Mouse (Mus musculus): ENCODE measurements around the gene Dkk2. TPM values are rescaled to one million over a fixed set of nuclear protein-coding genes. Genes with fewer than 3 reads are reported as not detected.

Dkk2 gene
- polyA plus RNA-seq, 1 experiment from 2014 or later: 1.8 TPM

DNA sequence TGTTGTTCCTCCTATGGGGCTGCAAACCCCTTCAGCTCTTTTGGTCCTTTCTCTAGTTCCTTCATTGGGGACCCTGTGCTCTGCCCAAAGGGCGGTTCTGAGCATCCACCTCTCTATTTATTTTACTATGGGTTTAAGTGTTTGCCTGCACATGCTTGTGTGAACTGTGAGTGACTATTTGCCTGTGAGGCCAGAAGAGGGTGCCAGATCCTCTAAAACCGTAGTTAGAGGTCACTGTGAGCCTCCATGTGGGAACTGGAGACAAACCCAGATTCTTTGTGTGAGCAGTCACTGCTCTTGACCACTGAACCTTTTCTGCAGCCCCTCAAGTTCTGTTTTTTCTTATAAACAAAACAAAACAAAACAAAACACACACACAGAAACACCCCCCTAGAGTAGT lies 14.1 kb upstream of the Dkk2 start:
- no peaks in the 10 kb centered on the region for H3K27me3 ChIP-seq (ENCODE audit: control insufficient read depth, insufficient read depth, low read length)
- H3K9ac ChIP-seq (ENCODE audit: low read length): no peak overlapping the region
- H3K4me2 ChIP-seq (ENCODE audit: low read depth, low read length): no peak overlapping the region
- 37% methylated on average over 2 of the region's 2 CpGs for whole genome bisulfite sequencing
- no peaks in the 10 kb centered on the region for H3K4me1 ChIP-seq (ENCODE audit: control insufficient read depth, insufficient read depth, low read length)
- H3K36me3 ChIP-seq (ENCODE audit: control insufficient read depth, insufficient read depth): no peaks in the 10 kb centered on the region
- H3K4me3 ChIP-seq (ENCODE audit: low read length): no peak overlapping the region
- ATAC-seq (replicated peaks; ENCODE audit: extremely low read depth, insufficient read depth, low FRiP score): no peak
- no peak overlapping the region for H3K27ac ChIP-seq (ENCODE audit: low read length)
- no peaks in the 10 kb centered on the region; the same call in 1 of the 2 replicates for H3K9me3 ChIP-seq (replicated peaks; ENCODE audit: control insufficient read depth, low read length)

DNA sequence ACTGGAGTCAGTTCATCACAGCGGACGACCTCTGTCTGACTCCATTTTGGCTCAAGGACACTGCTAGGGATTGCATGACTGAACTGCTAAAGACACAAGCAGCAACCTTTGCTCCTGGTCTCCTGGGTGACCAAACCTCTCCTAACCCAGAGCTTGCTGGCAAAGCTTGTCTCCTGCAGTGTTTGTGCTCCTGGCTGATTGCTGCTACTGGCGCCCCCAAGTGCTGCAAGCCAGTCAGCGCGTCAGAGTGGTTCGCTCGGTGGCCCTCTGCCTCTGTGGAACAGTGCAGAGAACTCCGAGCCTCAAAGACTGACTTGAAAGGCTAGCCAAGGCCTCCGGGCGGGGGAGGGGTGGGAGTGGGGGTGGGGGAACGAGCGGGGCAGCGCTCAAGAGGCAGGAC lies 1.1 kb upstream of the Dkk2 start:
- Histone ChIP-seq H3K36me3 (ENCODE audit: control insufficient read depth, insufficient read depth) (no peaks in the 10 kb centered on the region), H3K4me2 (ENCODE audit: low read depth, low read length) (peak overlapping the region; percentile 79), H3K4me3 (ENCODE audit: low read length) (peak overlapping the region; percentile 49), H3K9me3 (replicated peaks; ENCODE audit: control insufficient read depth, low read length) (no peaks in the 10 kb centered on the region), H3K27me3 (ENCODE audit: control insufficient read depth, insufficient read depth, low read length) (peaks cover 22% of the 10 kb centered on the region), H3K4me1 (ENCODE audit: control insufficient read depth, insufficient read depth, low read length) (peaks cover 14% of the 10 kb centered on the region), H3K27ac (ENCODE audit: low read length) (no peak overlapping the region), H3K9ac (ENCODE audit: low read length) (peak overlapping the region; percentile 42; the same call in 1 of the 2 replicates)
- WGBS: 7% methylated on average over 13 of the region's 13 CpGs
- peak; percentile 49; the same call in 1 of the 2 replicates for ATAC-seq (replicated peaks; ENCODE audit: extremely low read depth, insufficient read depth, low FRiP score)

DNA sequence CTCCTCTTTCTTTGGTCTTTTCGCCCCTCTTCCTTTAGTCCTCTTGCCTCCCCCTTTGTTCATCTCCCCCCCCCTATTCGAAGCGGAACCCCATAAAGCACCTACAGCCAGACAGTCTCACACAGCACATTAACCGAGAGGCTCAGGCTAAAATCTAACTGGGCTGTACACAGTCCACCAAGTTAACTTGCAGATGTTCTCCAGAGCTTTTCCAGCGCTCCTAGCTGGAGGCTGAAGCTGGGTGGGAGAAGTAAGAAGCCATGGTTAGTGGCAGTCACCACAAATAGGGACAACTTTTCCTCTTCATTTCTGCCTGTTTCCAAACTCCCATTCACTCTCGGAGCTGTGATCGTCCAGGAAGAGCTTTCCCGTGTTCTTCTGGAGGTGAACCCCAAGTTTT lies 412 bp upstream of the Dkk2 start:
- H3K4me1 ChIP-seq (ENCODE audit: control insufficient read depth, insufficient read depth, low read length): peaks cover 14% of the 10 kb centered on the region
- no peaks in the 10 kb centered on the region for H3K36me3 ChIP-seq (ENCODE audit: control insufficient read depth, insufficient read depth)
- peaks cover 22% of the 10 kb centered on the region for H3K27me3 ChIP-seq (ENCODE audit: control insufficient read depth, insufficient read depth, low read length)
- H3K9me3 ChIP-seq (replicated peaks; ENCODE audit: control insufficient read depth, low read length): no peaks in the 10 kb centered on the region
- no peak overlapping the region for H3K27ac ChIP-seq (ENCODE audit: low read length)
- 0 out of 2 replicates have a peak, but pooled peaks have one; percentile 19 for ATAC-seq (replicated peaks; ENCODE audit: extremely low read depth, insufficient read depth, low FRiP score)
- WGBS: 3% methylated on average over 8 of the region's 8 CpGs
- H3K9ac ChIP-seq (ENCODE audit: low read length): peak overlapping the region; percentile 42; the same call in 1 of the 2 replicates
- peak overlapping the region; percentile 79 for H3K4me2 ChIP-seq (ENCODE audit: low read depth, low read length)
- peak overlapping the region; percentile 49 for H3K4me3 ChIP-seq (ENCODE audit: low read length)

DNA sequence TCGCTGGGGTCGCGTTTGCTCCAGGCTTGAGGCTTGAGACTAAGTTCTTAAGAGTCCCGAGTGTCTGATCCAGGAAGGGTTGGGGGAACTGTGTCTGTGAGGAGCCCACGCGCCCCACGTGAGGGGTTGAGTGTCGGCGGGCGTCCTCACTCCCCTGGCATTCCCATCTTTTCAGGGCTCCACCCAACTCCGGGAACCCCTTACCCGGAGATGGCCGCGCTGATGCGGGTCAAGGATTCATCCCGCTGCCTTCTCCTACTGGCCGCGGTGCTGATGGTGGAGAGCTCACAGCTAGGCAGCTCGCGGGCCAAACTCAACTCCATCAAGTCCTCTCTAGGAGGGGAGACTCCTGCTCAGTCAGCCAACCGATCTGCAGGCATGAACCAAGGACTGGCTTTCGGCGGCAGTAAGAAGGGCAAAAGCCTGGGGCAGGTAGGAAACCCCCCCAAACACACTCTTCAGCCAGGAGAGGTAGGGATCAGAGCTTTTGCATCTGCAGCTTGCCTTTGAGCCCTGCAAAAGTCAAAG lies 795 bp downstream of the Dkk2 start:
- peak overlapping the region; percentile 49 for H3K4me3 ChIP-seq (ENCODE audit: low read length)
- H3K9me3 ChIP-seq (replicated peaks; ENCODE audit: control insufficient read depth, low read length): no peaks in the 10 kb centered on the region
- peaks cover 22% of the 10 kb centered on the region for H3K27me3 ChIP-seq (ENCODE audit: control insufficient read depth, insufficient read depth, low read length)
- no peak; the same call in 1 of the 2 replicates for ATAC-seq (replicated peaks; ENCODE audit: extremely low read depth, insufficient read depth, low FRiP score)
- H3K27ac ChIP-seq (ENCODE audit: low read length): no peak overlapping the region
- H3K4me2 ChIP-seq (ENCODE audit: low read depth, low read length): peak overlapping the region; percentile 79
- H3K4me1 ChIP-seq (ENCODE audit: control insufficient read depth, insufficient read depth, low read length): peaks cover 14% of the 10 kb centered on the region
- H3K9ac ChIP-seq (ENCODE audit: low read length): peak overlapping the region; percentile 18; the same call in 1 of the 2 replicates
- no peaks in the 10 kb centered on the region for H3K36me3 ChIP-seq (ENCODE audit: control insufficient read depth, insufficient read depth)
- WGBS: under 1% methylated on average over 23 of the region's 23 CpGs

DNA sequence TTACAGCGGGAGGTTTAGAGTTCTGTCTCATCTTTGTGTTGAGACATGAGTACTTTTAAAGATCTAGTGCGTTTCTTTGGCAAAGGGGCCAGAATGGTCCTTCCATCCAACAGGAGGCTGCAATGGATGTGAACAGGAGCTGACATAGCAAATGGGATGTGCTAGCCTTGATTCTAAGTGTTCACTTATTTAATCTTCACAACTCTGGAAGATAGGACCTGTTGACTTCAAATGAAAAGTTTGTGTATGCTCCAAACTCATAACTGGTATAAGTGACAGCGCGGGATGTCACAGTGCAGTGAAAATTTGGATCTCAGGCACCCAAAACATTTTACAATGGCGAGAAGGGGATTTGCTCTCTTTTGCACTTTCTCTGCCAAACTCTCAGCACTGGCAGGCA lies 1.4 kb downstream of the Dkk2 start:
- H3K9me3 ChIP-seq (replicated peaks; ENCODE audit: control insufficient read depth, low read length): no peaks in the 10 kb centered on the region
- peak overlapping the region; percentile 49 for H3K4me3 ChIP-seq (ENCODE audit: low read length)
- peaks cover 14% of the 10 kb centered on the region for H3K4me1 ChIP-seq (ENCODE audit: control insufficient read depth, insufficient read depth, low read length)
- WGBS: 27% methylated on average over 5 of the region's 5 CpGs
- H3K36me3 ChIP-seq (ENCODE audit: control insufficient read depth, insufficient read depth): no peaks in the 10 kb centered on the region
- H3K9ac ChIP-seq (ENCODE audit: low read length): no peak overlapping the region
- peaks cover 22% of the 10 kb centered on the region for H3K27me3 ChIP-seq (ENCODE audit: control insufficient read depth, insufficient read depth, low read length)
- H3K27ac ChIP-seq (ENCODE audit: low read length): no peak overlapping the region
- ATAC-seq (replicated peaks; ENCODE audit: extremely low read depth, insufficient read depth, low FRiP score): no peak
- peak overlapping the region; percentile 79 for H3K4me2 ChIP-seq (ENCODE audit: low read depth, low read length)

DNA sequence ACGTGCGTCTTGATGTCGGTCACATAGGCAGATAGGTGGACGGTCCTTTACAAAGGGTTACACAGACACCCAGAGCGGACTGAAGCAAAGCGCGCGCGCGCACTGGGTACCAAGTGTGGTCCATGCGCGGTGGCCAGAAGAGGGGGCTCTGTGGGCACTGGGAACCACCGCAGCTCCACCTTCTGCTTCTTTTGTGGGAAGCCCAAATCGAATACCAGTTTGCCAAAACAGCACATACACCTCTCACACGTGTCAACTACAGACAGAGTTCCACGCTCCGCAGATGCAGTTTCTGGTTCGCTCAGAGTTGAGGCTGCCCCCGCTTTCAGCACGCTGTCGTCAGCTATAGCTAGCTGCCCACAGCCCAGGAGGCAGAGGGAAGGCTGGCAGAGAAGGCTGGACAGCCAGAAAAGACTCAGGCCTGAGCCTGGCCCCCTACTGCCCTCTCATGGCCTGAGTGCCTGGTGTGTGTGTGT lies 2.0 kb downstream of the Dkk2 start:
- peak; percentile 68 for ATAC-seq (replicated peaks; ENCODE audit: extremely low read depth, insufficient read depth, low FRiP score)
- peaks cover 22% of the 10 kb centered on the region for H3K27me3 ChIP-seq (ENCODE audit: control insufficient read depth, insufficient read depth, low read length)
- H3K4me2 ChIP-seq (ENCODE audit: low read depth, low read length): peak overlapping the region; percentile 74
- H3K4me1 ChIP-seq (ENCODE audit: control insufficient read depth, insufficient read depth, low read length): peaks cover 14% of the 10 kb centered on the region
- H3K27ac ChIP-seq (ENCODE audit: low read length): no peak overlapping the region
- H3K9me3 ChIP-seq (replicated peaks; ENCODE audit: control insufficient read depth, low read length): no peaks in the 10 kb centered on the region
- peak overlapping the region; percentile 49 for H3K4me3 ChIP-seq (ENCODE audit: low read length)
- 1% methylated on average over 21 of the region's 21 CpGs for WGBS
- no peaks in the 10 kb centered on the region for H3K36me3 ChIP-seq (ENCODE audit: control insufficient read depth, insufficient read depth)
- H3K9ac ChIP-seq (ENCODE audit: low read length): peak overlapping the region; percentile 47; the same call in 1 of the 2 replicates

DNA sequence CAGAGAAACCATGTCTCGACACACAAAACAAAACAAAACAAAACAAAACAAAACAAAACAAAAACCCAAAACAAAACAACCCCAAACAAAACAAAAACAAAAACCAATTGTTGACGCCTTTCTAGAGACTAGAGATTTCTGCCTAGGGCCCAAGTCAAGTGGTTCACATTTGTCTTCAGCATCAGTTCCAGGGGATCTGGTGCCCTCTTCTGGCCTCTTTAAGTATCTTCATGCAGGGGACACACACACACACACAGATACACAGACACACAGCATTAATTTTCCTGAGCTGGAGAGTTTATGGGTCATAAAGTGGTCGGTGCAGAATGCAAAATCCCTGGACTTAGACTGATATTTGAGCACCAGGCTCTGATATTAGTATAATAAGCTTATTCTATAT lies 7.9 kb downstream of the Dkk2 start:
- no peaks in the 10 kb centered on the region for H3K4me1 ChIP-seq (ENCODE audit: control insufficient read depth, insufficient read depth, low read length)
- no peaks in the 10 kb centered on the region for H3K27me3 ChIP-seq (ENCODE audit: control insufficient read depth, insufficient read depth, low read length)
- no peak overlapping the region for H3K9ac ChIP-seq (ENCODE audit: low read length)
- no peak overlapping the region for H3K27ac ChIP-seq (ENCODE audit: low read length)
- no peaks in the 10 kb centered on the region for H3K9me3 ChIP-seq (replicated peaks; ENCODE audit: control insufficient read depth, low read length)
- ATAC-seq (replicated peaks; ENCODE audit: extremely low read depth, insufficient read depth, low FRiP score): no peak
- H3K4me3 ChIP-seq (ENCODE audit: low read length): no peak overlapping the region
- 83% methylated on average over 3 of the region's 3 CpGs for WGBS
- H3K4me2 ChIP-seq (ENCODE audit: low read depth, low read length): no peak overlapping the region
- no peaks in the 10 kb centered on the region for H3K36me3 ChIP-seq (ENCODE audit: control insufficient read depth, insufficient read depth)

DNA sequence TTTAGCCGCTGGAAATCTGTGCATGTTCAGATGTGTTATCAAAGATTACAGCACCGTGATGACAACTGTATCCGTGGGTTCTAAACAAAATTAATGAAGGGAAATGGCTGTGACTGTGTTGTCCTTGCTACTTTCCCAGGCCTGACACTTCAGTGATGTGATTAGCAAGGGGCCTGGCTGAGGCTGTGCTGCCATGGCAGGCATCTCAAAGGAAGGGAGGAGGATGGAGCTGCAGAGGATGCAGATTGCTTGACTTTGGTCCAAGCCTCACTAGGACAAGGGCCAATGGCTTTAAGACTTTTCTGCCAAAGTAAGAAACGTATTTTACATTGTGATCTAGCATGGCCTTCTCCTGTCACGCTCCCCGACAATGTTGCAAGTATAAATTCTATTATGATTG lies 11.2 kb downstream of the Dkk2 start:
- Histone ChIP-seq H3K4me3 (ENCODE audit: low read length) (no peak overlapping the region), H3K27me3 (ENCODE audit: control insufficient read depth, insufficient read depth, low read length) (no peaks in the 10 kb centered on the region), H3K36me3 (ENCODE audit: control insufficient read depth, insufficient read depth) (no peaks in the 10 kb centered on the region), H3K9ac (ENCODE audit: low read length) (no peak overlapping the region), H3K4me1 (ENCODE audit: control insufficient read depth, insufficient read depth, low read length) (no peaks in the 10 kb centered on the region), H3K9me3 (replicated peaks; ENCODE audit: control insufficient read depth, low read length) (no peaks in the 10 kb centered on the region), H3K27ac (ENCODE audit: low read length) (no peak overlapping the region), H3K4me2 (ENCODE audit: low read depth, low read length) (no peak overlapping the region)
- peak; percentile 63; the same call in 1 of the 2 replicates for ATAC-seq (replicated peaks; ENCODE audit: extremely low read depth, insufficient read depth, low FRiP score)
- 57% methylated on average over 6 of the region's 6 CpGs for WGBS

DNA sequence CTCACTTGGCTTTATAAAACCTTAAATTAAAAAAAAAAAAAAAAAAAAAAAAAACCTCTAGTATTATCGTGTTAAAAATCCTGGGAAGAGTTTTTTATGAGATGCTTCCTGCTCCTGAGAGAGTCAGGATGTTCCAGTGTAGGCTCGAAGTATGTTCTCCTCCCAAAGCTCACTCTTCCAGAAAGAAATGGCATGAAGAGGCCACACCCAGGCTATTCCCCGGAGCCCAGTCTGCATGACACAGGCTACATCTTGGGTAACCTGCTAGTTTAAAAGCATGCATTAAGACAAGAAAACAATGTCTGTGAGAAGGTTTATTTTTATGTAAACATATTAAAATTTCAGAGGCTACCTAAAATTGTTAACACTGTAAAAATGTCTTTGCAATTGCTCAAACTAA lies 15.7 kb downstream of the Dkk2 start:
- Histone ChIP-seq H3K9me3 (replicated peaks; ENCODE audit: control insufficient read depth, low read length) (no peaks in the 10 kb centered on the region), H3K4me3 (ENCODE audit: low read length) (no peak overlapping the region), H3K27me3 (ENCODE audit: control insufficient read depth, insufficient read depth, low read length) (no peaks in the 10 kb centered on the region), H3K4me1 (ENCODE audit: control insufficient read depth, insufficient read depth, low read length) (no peaks in the 10 kb centered on the region), H3K9ac (ENCODE audit: low read length) (no peak overlapping the region), H3K4me2 (ENCODE audit: low read depth, low read length) (no peak overlapping the region), H3K27ac (ENCODE audit: low read length) (no peak overlapping the region), H3K36me3 (ENCODE audit: control insufficient read depth, insufficient read depth) (no peaks in the 10 kb centered on the region)
- no peak for ATAC-seq (replicated peaks; ENCODE audit: extremely low read depth, insufficient read depth, low FRiP score)
- 61% methylated on average over 3 of the region's 3 CpGs for WGBS
